Mouse (Mus musculus) hindbrain, embryonic 11.5 days (tissue): Measurements from ENCODE around the gene Senp1. TPM values are rescaled to one million over a fixed set of nuclear protein-coding genes. Genes with fewer than 3 reads are reported as not detected.

ENCODE experiments used
- ATAC-seq: fragments of 200-750 bp; cut with Nextera tagmentation; 2 replicates; pipeline ENCODE4 v1.8.0; 2017; ENCODE audit warnings: mild to moderate bottlenecking, moderate TSS enrichment, moderate library complexity; ENCODE audit not compliant: low FRiP score
- DNase-seq: peaks from one replicate; pipeline ENCODE4 v3.0.0-alpha.2; 2015; ENCODE audit warnings: low spot score
- H3K27ac ChIP-seq: fragments of 300-500 bp; sonication (generic); 2 replicates; pipeline ENCODE4 v1.5.1; 2014; ENCODE audit warnings: mild to moderate bottlenecking, low read depth, low read length
- H3K27me3 ChIP-seq: fragments of 300-500 bp; sonication (generic); 2 replicates; pipeline ENCODE4 v1.6.1; 2014; ENCODE audit warnings: mild to moderate bottlenecking, low read length, moderate library complexity, mixed read lengths; ENCODE audit not compliant: control insufficient read depth, insufficient read depth
- H3K36me3 ChIP-seq: fragments of 300-500 bp; sonication (generic); 2 replicates; pipeline ENCODE4 v1.6.1; 2014; ENCODE audit warnings: mild to moderate bottlenecking, low read length, moderate library complexity, mixed read lengths; ENCODE audit not compliant: control insufficient read depth, insufficient read depth
- H3K4me1 ChIP-seq: fragments of 300-500 bp; sonication (generic); replicated peaks from 2 replicates; pipeline ENCODE4 v1.6.1; 2014; ENCODE audit warnings: low read length, mixed read lengths; ENCODE audit not compliant: control insufficient read depth, insufficient read depth
- H3K4me2 ChIP-seq: fragments of 300-500 bp; sonication (generic); replicated peaks from 2 replicates; pipeline ENCODE4 v1.6.1; 2014; ENCODE audit warnings: mild to moderate bottlenecking, low read depth, low read length
- H3K4me3 ChIP-seq: fragments of 300-500 bp; sonication (generic); 2 replicates; pipeline ENCODE4 v1.5.1; 2014; ENCODE audit warnings: low read depth, low read length
- H3K9ac ChIP-seq: fragments of 300-500 bp; sonication (generic); 2 replicates; pipeline ENCODE4 v1.6.1; 2014; ENCODE audit warnings: low read depth, low read length
- H3K9me3 ChIP-seq: fragments of 300-500 bp; sonication (generic); 2 replicates; pipeline ENCODE4 v1.6.1; 2016; ENCODE audit warnings: low read length; ENCODE audit not compliant: control insufficient read depth
- WGBS: fragments of 180-500 bp; shearing (Covaris S2); extraction: QIAGEN DNeasy Blood & Tissue Kit; methylation state at CpG from one replicate; pipeline ENCODE4 v1.1.7; 2014; 5-methylcytosine and 5-hydroxymethylcytosine counted together
- polyA plus RNA-seq: library from polyadenylated mRNA; unstranded; fragments of >200 nt; fragmentation: Nextera tagmentation; extraction: Ambion mirVana; gene quantifications from 2 replicates; pipeline ENCODE4 v1.2.1, GENCODE M21; 2014

Senp1 gene
- polyA plus RNA-seq, 1 experiment from 2014 or later: 40.6 TPM

GRCm38 (mm10) chr15:98074521-98074920, 19.0 kb downstream of the Senp1 start:
- H3K36me3 ChIP-seq: peaks cover 8% of the 10 kb centered on the region; the same call in 1 of the 2 replicates
- H3K4me3 ChIP-seq: no peak overlapping the region
- no peak overlapping the region for H3K9ac ChIP-seq
- no peaks in the 10 kb centered on the region for H3K9me3 ChIP-seq
- no peak overlapping the region for H3K27ac ChIP-seq
- 96% methylated on average over 8 of the region's 8 CpGs for WGBS
- no peaks in the 10 kb centered on the region for H3K4me1 ChIP-seq
- ATAC-seq: no peak
- no peaks in the 10 kb centered on the region for H3K27me3 ChIP-seq
- no peak for DNase-seq
- no peak overlapping the region for H3K4me2 ChIP-seq

GRCm38 (mm10) chr15:98070376-98070775, 23.2 kb downstream of the Senp1 start:
- peaks cover 9% of the 10 kb centered on the region; the same call in 1 of the 2 replicates for H3K36me3 ChIP-seq
- no peak for ATAC-seq

GRCm38 (mm10) chr15:98069566-98070245, 23.8 kb downstream of the Senp1 start:
- Histone ChIP-seq H3K36me3 (peaks cover 13% of the 10 kb centered on the region; the same call in 1 of the 2 replicates), H3K9ac (no peak overlapping the region), H3K4me1 (no peaks in the 10 kb centered on the region), H3K9me3 (no peaks in the 10 kb centered on the region), H3K4me2 (no peak overlapping the region), H3K27ac (no peak overlapping the region), H3K4me3 (no peak overlapping the region), H3K27me3 (no peaks in the 10 kb centered on the region)
- 89% methylated on average over 8 of the region's 8 CpGs for WGBS
- DNase-seq (no peak), ATAC-seq (no peak)

More at GRCm38 (mm10) chr15:98070376-98070775, 23.2 kb downstream of the Senp1 start:
- no peaks in the 10 kb centered on the region for H3K9me3 ChIP-seq
- no peak overlapping the region for H3K9ac ChIP-seq
- no peak overlapping the region for H3K27ac ChIP-seq
- no peaks in the 10 kb centered on the region for H3K4me1 ChIP-seq
- H3K4me2 ChIP-seq: no peak overlapping the region
- no peaks in the 10 kb centered on the region for H3K27me3 ChIP-seq
- DNase-seq: no peak
- H3K4me3 ChIP-seq: no peak overlapping the region
- 90% methylated on average over 3 of the region's 3 CpGs for WGBS

- H3K27ac ChIP-seq: no peak overlapping the region
- no peaks in the 10 kb centered on the region for H3K27me3 ChIP-seq
- H3K9me3 ChIP-seq: no peaks in the 10 kb centered on the region
- no peak overlapping the region for H3K4me2 ChIP-seq
- peaks cover 13% of the 10 kb centered on the region; the same call in 1 of the 2 replicates for H3K36me3 ChIP-seq
- H3K4me3 ChIP-seq: no peak overlapping the region
- DNase-seq (no peak), ATAC-seq (no peak)
- H3K9ac ChIP-seq: no peak overlapping the region
- 92% methylated on average over 9 of the region's 9 CpGs for WGBS
- no peaks in the 10 kb centered on the region for H3K4me1 ChIP-seq
Observed at GRCm38 (mm10) chr15:98068506-98068905, 25.0 kb downstream of the Senp1 start.

- no peak overlapping the region for H3K9ac ChIP-seq
- no peaks in the 10 kb centered on the region for H3K4me1 ChIP-seq
- no peak overlapping the region for H3K4me3 ChIP-seq
- WGBS: 80% methylated on average over 3 of the region's 3 CpGs
- no peak overlapping the region for H3K27ac ChIP-seq
- no peaks in the 10 kb centered on the region for H3K27me3 ChIP-seq
- H3K36me3 ChIP-seq: peaks cover 13% of the 10 kb centered on the region; the same call in 1 of the 2 replicates
- H3K4me2 ChIP-seq: no peak overlapping the region
- ATAC-seq: no peak
- DNase-seq: no peak
- no peaks in the 10 kb centered on the region for H3K9me3 ChIP-seq
Observed at GRCm38 (mm10) chr15:98067492-98067891, 26.1 kb downstream of the Senp1 start.

GRCm38 (mm10) chr15:98066602-98067001, 26.9 kb downstream of the Senp1 start:
- no peak overlapping the region for H3K9ac ChIP-seq
- WGBS: 96% methylated on average over 12 of the region's 12 CpGs
- no peaks in the 10 kb centered on the region for H3K27me3 ChIP-seq
- ATAC-seq (no peak), DNase-seq (no peak)
- no peak overlapping the region for H3K4me3 ChIP-seq
- no peak overlapping the region for H3K27ac ChIP-seq
- no peaks in the 10 kb centered on the region for H3K9me3 ChIP-seq
- no peak overlapping the region for H3K4me2 ChIP-seq
- no peaks in the 10 kb centered on the region for H3K4me1 ChIP-seq
- H3K36me3 ChIP-seq: peaks cover 13% of the 10 kb centered on the region; the same call in 1 of the 2 replicates

- Histone ChIP-seq H3K27me3 (no peaks in the 10 kb centered on the region), H3K36me3 (peaks cover 13% of the 10 kb centered on the region; the same call in 1 of the 2 replicates), H3K27ac (no peak overlapping the region), H3K9me3 (no peaks in the 10 kb centered on the region), H3K4me1 (no peaks in the 10 kb centered on the region), H3K9ac (no peak overlapping the region), H3K4me3 (no peak overlapping the region), H3K4me2 (no peak overlapping the region)
- WGBS: 93% methylated on average over 5 of the region's 5 CpGs
- DNase-seq (no peak), ATAC-seq (no peak)
Observed at GRCm38 (mm10) chr15:98065881-98066280, 27.7 kb downstream of the Senp1 start.

GRCm38 (mm10) chr15:98055246-98055645, 38.3 kb downstream of the Senp1 start:
- Histone ChIP-seq H3K36me3 (peaks cover 5% of the 10 kb centered on the region; the same call in 1 of the 2 replicates), H3K9ac (no peak overlapping the region), H3K9me3 (no peaks in the 10 kb centered on the region), H3K27ac (no peak overlapping the region), H3K4me1 (no peaks in the 10 kb centered on the region), H3K4me3 (no peak overlapping the region), H3K27me3 (no peaks in the 10 kb centered on the region), H3K4me2 (no peak overlapping the region)
- 34% methylated on average over 5 of the region's 5 CpGs for WGBS
- ATAC-seq: no peak
- peak; percentile 85 for DNase-seq

- peaks cover 4% of the 10 kb centered on the region; the same call in 1 of the 2 replicates for H3K36me3 ChIP-seq
- 94% methylated on average over 5 of the region's 5 CpGs for WGBS
- no peak for ATAC-seq
Observed at GRCm38 (mm10) chr15:98051685-98052084, 41.9 kb downstream of the Senp1 start.

More at GRCm38 (mm10) chr15:98051685-98052084, 41.9 kb downstream of the Senp1 start:
- no peak overlapping the region for H3K4me2 ChIP-seq
- no peak overlapping the region for H3K9ac ChIP-seq
- no peak for DNase-seq
- H3K4me3 ChIP-seq: no peak overlapping the region
- no peaks in the 10 kb centered on the region for H3K4me1 ChIP-seq
- H3K27ac ChIP-seq: no peak overlapping the region
- H3K27me3 ChIP-seq: no peaks in the 10 kb centered on the region
- H3K9me3 ChIP-seq: no peaks in the 10 kb centered on the region
